Comparison of ENCODE assay signal across 10 mouse cellular contexts in the genomic region with DNA sequence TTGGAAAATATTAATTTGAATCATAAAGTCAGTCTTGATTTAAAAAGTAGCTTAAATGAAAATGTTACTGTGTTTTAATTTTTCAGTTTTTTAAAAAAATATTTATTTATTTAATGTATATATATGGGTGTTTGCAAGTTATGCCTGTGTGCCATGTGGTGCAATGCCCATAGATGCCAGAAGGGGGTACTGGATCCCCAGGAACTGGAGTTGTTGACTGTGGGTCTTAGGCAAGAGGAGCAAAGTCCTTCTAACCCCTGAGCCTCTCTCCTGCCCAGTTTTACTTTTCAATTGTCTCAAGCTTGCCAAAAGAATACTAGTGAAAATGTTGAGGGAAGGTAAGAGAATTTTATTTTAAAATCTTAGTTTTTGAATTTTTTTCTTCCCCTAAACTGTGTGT.
DNase-seq lines count a peak whose midpoint lies in the region; ATAC-seq lines count a peak whose summit lies in the region.
"Had no signal": no experiment of that assay in that cellular context is flagged by ENCODE, and none has a peak within 500 bp of the region (broad histone marks: within the 10 kb centered on the region; RNA-seq: fewer than 3 reads in every experiment).

No protein-coding gene starts in this region.

- H3K36me3 ChIP-seq in hindbrain, embryonic 14.5 days (replicated peaks; ENCODE audit: control insufficient read depth, insufficient read depth), result peaks cover 28% of the 10 kb centered on the region
- H3K36me3 ChIP-seq in hindbrain, embryonic 13.5 days, result peaks cover 26% of the 10 kb centered on the region

- intact Hi-C loops in heart, postnatal 10 days (cut with DNase I), result no loop called here

- no peak for ATAC-seq in hindbrain, embryonic 14.5 days (ENCODE audit: low FRiP score)
- no peak for ATAC-seq in hindbrain, embryonic 13.5 days (ENCODE audit: low FRiP score)
- ATAC-seq in granulocyte monocyte progenitor cell, adult 5-6 weeks (replicated peaks; ENCODE audit: poor library complexity, severe bottlenecking), result peak; percentile 52
- ATAC-seq in neutrophil, adult 5-6 weeks (ENCODE audit: extremely low read depth, insufficient number of reproducible peaks, low FRiP score, poor library complexity, severe bottlenecking), result peak; percentile 35; the same call in 1 of the 2 replicates

- no peak overlapping the region for H3K9ac ChIP-seq in hindbrain, embryonic 14.5 days
- H3K9ac ChIP-seq in hindbrain, embryonic 13.5 days, result no peak overlapping the region
- H3K9ac ChIP-seq: heart, embryonic 13.5 days; midbrain, embryonic 12.5 days had no signal

- no peak overlapping the region for H3K4me2 ChIP-seq in hindbrain, embryonic 14.5 days (replicated peaks)
- H3K4me2 ChIP-seq in hindbrain, embryonic 13.5 days, result no peak overlapping the region
- H3K4me2 ChIP-seq: heart, embryonic 13.5 days; midbrain, embryonic 12.5 days had no signal

- H3K27me3 ChIP-seq in hindbrain, embryonic 14.5 days (ENCODE audit: control insufficient read depth, insufficient read depth, low read length), result no peaks in the 10 kb centered on the region
- no peaks in the 10 kb centered on the region for H3K27me3 ChIP-seq in hindbrain, embryonic 13.5 days
- H3K27me3 ChIP-seq: heart, embryonic 13.5 days; midbrain, embryonic 12.5 days had no signal

- H3K4me3 ChIP-seq in hindbrain, embryonic 14.5 days (replicated peaks; ENCODE audit: low read length), result no peak overlapping the region
- H3K4me3 ChIP-seq in hindbrain, embryonic 13.5 days, result no peak overlapping the region
- H3K4me3 ChIP-seq: heart, embryonic 13.5 days; midbrain, embryonic 12.5 days had no signal

- H3K4me1 ChIP-seq in hindbrain, embryonic 14.5 days (replicated peaks; ENCODE audit: control insufficient read depth, insufficient read depth, low read length), result no peaks in the 10 kb centered on the region
- H3K4me1 ChIP-seq in hindbrain, embryonic 13.5 days (replicated peaks), result peaks cover 12% of the 10 kb centered on the region

- peak; percentile 44 for DNase-seq in hindbrain, embryonic 14.5 days (ENCODE audit: low spot score)
- DNase-seq in ES-CJ7 (ENCODE audit: low read depth, low spot score), result peak; percentile 41
- no peak for DNase-seq in heart, postnatal 10 days
- DNase-seq in right cerebral cortex, adult 18-20 months, result no peak
- DNase-seq in testis, postnatal 10 days (ENCODE audit: low spot score), result no peak

- H3K27ac ChIP-seq in hindbrain, embryonic 14.5 days, result no peak overlapping the region
- no peak overlapping the region for H3K27ac ChIP-seq in hindbrain, embryonic 13.5 days
- H3K27ac ChIP-seq: heart, embryonic 13.5 days; midbrain, embryonic 12.5 days had no signal

- H3K9me3 ChIP-seq in hindbrain, embryonic 14.5 days (ENCODE audit: control insufficient read depth, low read length), result no peaks in the 10 kb centered on the region
- H3K9me3 ChIP-seq in hindbrain, embryonic 13.5 days, result peaks cover 3% of the 10 kb centered on the region; the same call in 1 of the 2 replicates
- H3K9me3 ChIP-seq: heart, embryonic 13.5 days; midbrain, embryonic 12.5 days had no signal

Comparison
In these comparisons a context has a peak if more than half of its experiments do, and no peak if none do; other contexts are left out.
1. ATAC-seq: peak in granulocyte monocyte progenitor cell, adult 5-6 weeks (single experiment) and neutrophil, adult 5-6 weeks (single experiment); none in hindbrain, embryonic 14.5 days (single experiment) and hindbrain, embryonic 13.5 days (single experiment).
2. DNase-seq: peak in hindbrain, embryonic 14.5 days (single experiment) and ES-CJ7 (single experiment); none in heart, postnatal 10 days (0 of 2), right cerebral cortex, adult 18-20 months (single experiment) and testis, postnatal 10 days (single experiment).